Mouse (Mus musculus) forebrain, postnatal 0 days (tissue): ENCODE measurements around the gene Tulp1. TPM values are rescaled to one million over a fixed set of nuclear protein-coding genes. Genes with fewer than 3 reads are reported as not detected.

ENCODE experiments used
- ATAC-seq: fragments of 200-750 bp; cut with Nextera tagmentation; 2 replicates; pipeline ENCODE4 v1.8.0; 2017; ENCODE audit warnings: mild to moderate bottlenecking, moderate library complexity
- DNase-seq: peaks from one replicate; pipeline ENCODE4 v3.0.0-alpha.2; 2015
- H3K27ac ChIP-seq: fragments of 300-500 bp; sonication (generic); 2 replicates; pipeline ENCODE4 v1.5.1; 2014; ENCODE audit warnings: low read depth, mild to moderate bottlenecking, antibody characterized with exemption, low read length, moderate library complexity, mixed read lengths
- H3K27me3 ChIP-seq: fragments of 300-500 bp; sonication (generic); 2 replicates; pipeline ENCODE4 v1.6.1; 2014; ENCODE audit warnings: mild to moderate bottlenecking, low read length, mixed read lengths; ENCODE audit not compliant: insufficient read depth
- H3K36me3 ChIP-seq: fragments of 300-500 bp; sonication (generic); 2 replicates; pipeline ENCODE4 v1.6.1; 2014; ENCODE audit warnings: mild to moderate bottlenecking, moderate library complexity; ENCODE audit not compliant: insufficient read depth
- H3K4me1 ChIP-seq: fragments of 300-500 bp; sonication (generic); 2 replicates; pipeline ENCODE4 v1.6.1; 2014; ENCODE audit warnings: antibody characterized with exemption; ENCODE audit not compliant: insufficient read depth
- H3K4me2 ChIP-seq: fragments of 300-500 bp; sonication (generic); 2 replicates; pipeline ENCODE4 v1.6.1; 2014; ENCODE audit warnings: low read depth, mild to moderate bottlenecking, moderate library complexity
- H3K4me3 ChIP-seq: fragments of 300-500 bp; sonication (generic); 2 replicates; pipeline ENCODE4 v1.5.1; 2014; ENCODE audit warnings: low read depth, low read length, mixed read lengths
- H3K9ac ChIP-seq: fragments of 300-500 bp; sonication (generic); 2 replicates; pipeline ENCODE4 v1.6.1; 2014; ENCODE audit warnings: mild to moderate bottlenecking
- H3K9me3 ChIP-seq: fragments of 300-500 bp; sonication (generic); 2 replicates; pipeline ENCODE4 v1.6.1; 2016; ENCODE audit warnings: low read length
- CTCF ChIP-seq: sonication (generic); IDR thresholded peaks from 2 replicates; pipeline ENCODE4 v1.5.1; 2016; ENCODE audit warnings: antibody characterized with exemption, control low read depth, low read depth
- WGBS: fragments of 180-500 bp; shearing (Covaris S2); extraction: QIAGEN DNeasy Blood & Tissue Kit; methylation state at CpG from one replicate; pipeline ENCODE4 v1.1.7; 2014; 5-methylcytosine and 5-hydroxymethylcytosine counted together
- polyA plus RNA-seq: library from polyadenylated mRNA; unstranded; fragments of >200 nt; fragmentation: Nextera tagmentation; extraction: Ambion mirVana; gene quantifications from 2 replicates; pipeline ENCODE4 v1.2.1, GENCODE M21; 2015
- total RNA-seq: library from RNA; depleted of rRNA; stranded (reverse); fragments of >200 nt; gene quantifications from 2 replicates; pipeline ENCODE4 v1.2.3, GENCODE M21; 2014

The Tulp1 gene
- total and polyA plus RNA-seq, 2 experiments from 2014 or later, result 1.5 to 1.8 TPM

- Histone ChIP-seq H3K4me1 (no peaks in the 10 kb centered on the region), H3K27ac (no peak overlapping the region), H3K4me2 (no peak overlapping the region), H3K4me3 (no peak overlapping the region), H3K27me3 (peaks cover 11% of the 10 kb centered on the region), H3K36me3 (no peaks in the 10 kb centered on the region), H3K9me3 (no peaks in the 10 kb centered on the region), H3K9ac (no peak overlapping the region)
- no peak for TF ChIP-seq CTCF
- DNase-seq (no peak), ATAC-seq (no peak)
- WGBS, result 87% methylated on average over 12 of the region's 12 CpGs
Observed at GRCm38 (mm10) chr17:28355871-28356270, 9.2 kb downstream of the Tulp1 start.

GRCm38 (mm10) chr17:28352018-28352417, 13.0 kb downstream of the Tulp1 start:
- H3K4me2 ChIP-seq, result no peak overlapping the region
- TF ChIP-seq CTCF, result no peak

GRCm38 (mm10) chr17:28351353-28351890, 13.6 kb downstream of the Tulp1 start:
- ATAC-seq (no peak), DNase-seq (no peak)
- Histone ChIP-seq H3K4me1 (no peaks in the 10 kb centered on the region), H3K4me2 (peak overlapping the region; percentile 90), H3K27me3 (peaks cover 7% of the 10 kb centered on the region; the same call in 1 of the 2 replicates), H3K9ac (peak overlapping the region; percentile 60), H3K4me3 (peak overlapping the region; percentile 54), H3K9me3 (no peaks in the 10 kb centered on the region), H3K27ac (no peak overlapping the region), H3K36me3 (no peaks in the 10 kb centered on the region)
- under 1% methylated on average over 29 of the region's 29 CpGs for WGBS
- TF ChIP-seq CTCF, result no peak

More at GRCm38 (mm10) chr17:28352018-28352417, 13.0 kb downstream of the Tulp1 start:
- H3K36me3 ChIP-seq, result no peaks in the 10 kb centered on the region
- no peaks in the 10 kb centered on the region for H3K4me1 ChIP-seq
- no peak overlapping the region for H3K9ac ChIP-seq
- H3K9me3 ChIP-seq, result no peaks in the 10 kb centered on the region
- H3K4me3 ChIP-seq, result no peak overlapping the region
- ATAC-seq (no peak), DNase-seq (no peak)
- H3K27me3 ChIP-seq, result peaks cover 7% of the 10 kb centered on the region; the same call in 1 of the 2 replicates
- WGBS, result 27% methylated on average over 11 of the region's 11 CpGs
- H3K27ac ChIP-seq, result no peak overlapping the region

DNA sequence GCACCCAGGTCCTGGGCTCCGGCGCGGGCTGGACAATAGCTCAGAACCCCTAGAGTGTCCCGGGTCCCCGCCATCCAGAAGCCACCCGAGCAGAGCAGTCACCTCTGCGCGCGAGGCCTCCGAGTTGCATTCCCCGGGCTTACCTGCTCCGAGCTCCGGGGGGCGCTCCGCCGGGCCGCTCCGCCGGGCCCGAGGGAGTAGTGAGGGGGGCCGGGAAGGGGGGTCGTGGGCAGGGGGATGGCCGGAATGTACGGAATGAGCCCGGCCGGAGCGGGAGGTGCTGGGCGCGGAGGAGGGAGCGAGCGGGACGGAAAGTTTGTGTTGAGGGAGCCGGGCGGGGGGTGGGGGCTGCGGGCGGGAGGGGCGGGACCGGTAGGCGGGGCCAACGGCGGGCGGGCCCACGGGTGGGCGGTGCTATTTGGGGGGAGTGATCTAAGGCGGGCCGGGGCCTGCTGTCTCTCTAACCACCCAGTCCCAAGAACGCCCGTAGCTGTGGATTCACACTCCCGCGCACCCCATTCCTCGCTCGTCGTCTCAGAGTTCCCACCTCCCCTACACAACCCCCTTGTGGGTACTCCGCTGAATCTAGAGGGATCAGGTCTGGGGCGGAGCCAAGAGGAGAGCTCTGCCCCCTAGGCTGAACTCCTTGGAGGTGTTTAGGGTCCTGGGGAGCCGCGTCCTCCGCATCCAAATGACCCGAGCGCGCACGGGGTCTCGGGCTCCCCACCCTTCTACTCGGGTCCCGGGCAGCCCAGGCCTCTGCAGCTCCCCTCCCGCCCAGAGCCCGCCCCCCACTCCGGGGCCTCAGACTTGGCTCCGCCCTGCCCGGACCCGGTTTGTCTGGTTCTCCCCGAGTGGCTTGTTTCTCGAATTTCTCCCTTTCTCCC, 14.3 kb downstream of the Tulp1 start, which contains the start of gene Tead3:
Tead3 (minus strand) TSS at position 352 of the 887 bp plus-strand sequence.
- no peaks in the 10 kb centered on the region for H3K9me3 ChIP-seq
- TF ChIP-seq CTCF, result peak; percentile 24; the same call in 1 of the 2 replicates
- H3K9ac ChIP-seq, result peak within 1 kb of the TSS; percentile 60
- H3K4me2 ChIP-seq, result peak within 1 kb of the TSS; percentile 90
- peak within 1 kb of the TSS; percentile 54 for H3K4me3 ChIP-seq
- peak within 1 kb of the TSS; percentile 45; the same call in 1 of the 2 replicates for H3K27ac ChIP-seq
- peaks cover 7% of the 10 kb centered on the region; the same call in 1 of the 2 replicates for H3K27me3 ChIP-seq
- ATAC-seq, result peak; percentile 84
- H3K36me3 ChIP-seq, result no peaks in the 10 kb centered on the region
- peak; percentile 75 for DNase-seq
- 2% methylated on average over 63 of the region's 73 CpGs for WGBS
- H3K4me1 ChIP-seq, result no peaks in the 10 kb centered on the region

DNA sequence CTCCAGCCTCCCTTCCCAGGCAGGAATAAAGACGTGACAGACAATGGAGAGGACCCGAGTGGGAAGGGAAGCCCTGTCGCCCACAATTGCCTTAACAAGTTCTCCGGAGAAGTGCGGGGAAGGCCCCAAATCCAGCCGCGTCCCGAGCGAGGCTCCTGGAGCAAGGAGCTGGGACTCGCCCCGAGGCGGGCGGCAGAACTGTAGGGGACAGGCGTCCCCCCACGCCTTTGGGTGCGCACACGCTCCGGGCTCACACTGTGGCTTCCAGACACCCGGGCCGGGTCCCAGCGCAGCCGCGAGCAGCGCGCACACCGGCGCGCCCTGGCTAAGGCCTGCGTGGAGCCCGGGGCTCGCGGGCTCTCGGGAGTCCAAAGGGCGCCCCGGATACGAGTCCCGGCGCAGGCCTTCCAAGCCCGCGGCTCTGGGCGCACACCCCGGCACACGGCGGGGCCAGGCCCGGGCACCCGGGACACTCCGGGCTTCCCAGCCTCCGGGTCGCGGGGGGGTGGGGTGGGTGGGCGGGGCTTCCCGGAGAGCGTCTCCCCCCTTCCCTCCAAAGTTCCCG, 15.0 kb downstream of the Tulp1 start:
- no peak for TF ChIP-seq CTCF
- 3% methylated on average over 37 of the region's 54 CpGs for WGBS
- Histone ChIP-seq H3K27me3 (peaks cover 7% of the 10 kb centered on the region; the same call in 1 of the 2 replicates), H3K9me3 (no peaks in the 10 kb centered on the region), H3K36me3 (no peaks in the 10 kb centered on the region), H3K27ac (peak overlapping the region; percentile 45; the same call in 1 of the 2 replicates), H3K4me2 (peak overlapping the region; percentile 90), H3K9ac (peak overlapping the region; percentile 55), H3K4me1 (no peaks in the 10 kb centered on the region), H3K4me3 (peak overlapping the region; percentile 54)
- DNase-seq, result peak; percentile 41
- peak; percentile 50 for ATAC-seq

- Histone ChIP-seq H3K9ac (peak overlapping the region; percentile 55), H3K4me3 (peak overlapping the region; percentile 54), H3K9me3 (no peaks in the 10 kb centered on the region), H3K27me3 (peaks cover 7% of the 10 kb centered on the region; the same call in 1 of the 2 replicates), H3K27ac (no peak overlapping the region), H3K36me3 (no peaks in the 10 kb centered on the region), H3K4me1 (no peaks in the 10 kb centered on the region), H3K4me2 (peak overlapping the region; percentile 90)
- WGBS, result 14% methylated on average over 12 of the region's 13 CpGs
- ATAC-seq (no peak), DNase-seq (no peak)
- TF ChIP-seq CTCF, result no peak
Observed at GRCm38 (mm10) chr17:28349264-28349880, 15.7 kb downstream of the Tulp1 start.
